Mouse (Mus musculus) cerebellum, postnatal 14 days (tissue): ENCODE data around the gene Pim1.

Source experiments
- DNase-seq, 2 experiments: peaks; one replicate each; pipeline ENCODE4 v3.0.0; 2021; ENCODE audit warnings: mixed read lengths in 2 of 2

The Pim1 gene

DNA sequence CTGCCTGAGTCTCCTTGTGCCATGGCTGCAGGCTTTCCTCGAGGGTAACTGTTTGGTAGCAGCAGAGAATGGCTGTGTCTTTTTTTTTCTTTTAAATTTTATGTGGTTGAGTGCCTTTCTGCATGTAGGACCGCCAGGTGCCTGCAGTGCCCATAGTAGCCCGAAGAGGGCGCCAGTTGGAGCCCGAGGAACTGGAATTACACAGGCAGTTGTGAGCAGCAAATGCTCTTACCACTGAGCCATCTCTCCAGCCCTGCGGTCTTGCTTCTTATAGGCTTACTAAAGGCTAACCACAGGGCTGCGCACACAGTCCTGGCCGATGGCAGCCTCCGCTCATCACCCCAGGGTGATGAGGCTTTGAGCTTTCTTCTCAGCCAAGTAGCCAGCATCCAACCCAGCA, 40.7 kb downstream of the Pim1 start:
- DNase-seq = peak in 1 of 2 experiments; percentile 43

DNA sequence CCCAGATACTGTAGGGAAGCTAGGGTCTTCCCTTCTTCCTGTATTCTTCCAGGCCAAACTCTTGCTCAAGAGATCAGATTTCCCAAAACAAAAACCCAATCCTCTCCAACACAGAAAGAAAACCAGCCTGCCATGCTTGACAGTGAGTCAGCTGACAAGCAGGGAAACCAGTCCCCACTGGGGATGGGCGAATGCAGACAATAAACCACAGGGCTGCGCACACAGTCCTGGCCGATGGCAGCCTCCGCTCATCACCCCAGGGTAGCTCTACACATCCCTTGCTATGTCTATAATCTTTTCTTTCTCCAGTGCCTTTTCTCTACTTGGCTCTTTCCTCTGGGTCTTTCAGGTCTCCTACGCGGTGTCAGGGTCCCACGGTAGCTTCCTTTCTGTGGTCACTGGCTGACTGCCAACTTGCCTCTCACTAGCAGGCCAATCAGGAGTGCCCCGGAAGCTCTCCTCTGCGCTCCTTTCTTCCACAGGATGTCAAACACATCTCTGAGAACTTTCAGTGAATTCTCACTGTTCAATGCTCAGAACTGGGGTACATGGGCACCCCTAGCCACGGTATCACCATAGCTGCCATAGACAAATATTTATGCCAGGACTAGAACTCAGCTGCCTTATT, 41.3 kb downstream of the Pim1 start:
- no peak for DNase-seq

- no peak for DNase-seq
Observed at GRCm38 (mm10) chr17:29533866-29534265, 43.3 kb downstream of the Pim1 start.

DNA sequence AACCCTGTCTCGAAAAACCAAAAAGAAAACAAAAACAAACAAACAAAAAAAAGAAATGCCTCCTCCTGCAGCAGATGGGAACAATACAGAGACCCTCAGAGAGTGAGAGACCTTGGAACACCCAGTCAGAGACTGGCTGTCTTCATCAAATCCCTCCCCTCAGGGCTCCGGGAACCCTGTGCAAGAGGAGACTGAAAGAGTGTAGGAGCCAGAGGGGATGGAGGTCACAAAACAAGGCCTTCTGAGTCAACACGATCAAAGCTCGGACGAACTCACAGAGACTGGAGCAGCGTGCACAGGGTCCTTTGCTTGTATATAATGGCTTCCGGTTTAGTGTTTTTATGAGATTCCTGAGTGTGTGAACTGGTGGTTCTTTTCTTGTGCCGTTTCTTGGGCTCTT, 49.9 kb downstream of the Pim1 start:
- no peak for DNase-seq

GRCm38 (mm10) chr17:29541419-29541818, 50.9 kb downstream of the Pim1 start:
- DNase-seq = peak; percentile 81 to 85

- peak; percentile 40 to 65 for DNase-seq
Observed at GRCm38 (mm10) chr17:29542831-29543690, 52.5 kb downstream of the Pim1 start.

DNA sequence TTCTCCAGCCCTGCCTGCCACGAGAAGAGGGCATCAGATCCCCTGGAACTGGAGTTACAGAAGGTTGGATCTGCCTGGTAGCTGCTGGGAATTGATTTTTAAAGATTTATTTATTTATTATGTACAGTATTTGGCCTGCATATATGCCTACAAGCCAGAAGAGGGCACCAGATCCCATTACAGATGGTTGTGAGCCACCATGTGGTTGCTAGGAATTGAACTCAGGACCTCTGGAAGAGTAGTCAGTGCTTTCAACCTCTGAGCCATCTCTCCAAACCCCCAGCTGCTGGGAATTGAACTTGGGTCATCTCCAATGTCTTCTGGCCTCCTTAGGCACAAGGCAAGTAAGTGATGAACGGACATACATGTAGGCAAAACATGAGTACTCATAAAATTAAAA, 53.5 kb downstream of the Pim1 start:
- DNase-seq = no peak

DNA sequence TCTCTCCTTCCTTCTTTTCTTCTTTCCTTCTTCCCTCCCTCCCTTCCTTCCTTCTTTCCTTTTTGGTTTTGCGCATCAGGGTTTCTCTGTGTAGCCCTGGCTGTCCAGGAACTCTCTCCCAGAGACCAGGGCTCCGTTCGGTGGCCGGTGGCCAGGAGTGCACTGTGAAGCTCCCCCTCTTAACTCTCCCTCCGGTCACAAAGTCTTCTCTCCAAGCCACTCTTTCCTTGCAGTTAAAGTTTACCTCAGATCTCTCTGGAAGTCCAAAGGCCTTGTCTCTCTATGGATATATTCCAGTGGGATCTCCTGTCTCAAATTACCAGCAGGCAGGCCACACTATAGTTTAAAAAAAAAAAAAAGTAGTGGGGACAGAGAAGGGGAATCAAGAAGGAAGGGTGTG, 54.7 kb downstream of the Pim1 start:
- DNase-seq = no peak
